Mouse (Mus musculus): ENCODE measurements at regions not wholly inside any gene's neighbourhood (a gene's known extent, or its start where the extent isn't known, plus 50 kb on each side); places are given as distances from the start of the nearest gene placed in this dataset.

GRCm38 (mm10) chr10:37907731-37908130, 769.0 kb upstream of the Marcks start:
- no peaks in the 10 kb centered on the region for H3K27me3 ChIP-seq (replicated peaks; ENCODE audit: control insufficient read depth, insufficient read depth, low read length)
- H3K27ac ChIP-seq (ENCODE audit: low read depth, low read length), result no peak overlapping the region
- H3K9ac ChIP-seq (ENCODE audit: low read depth, low read length), result no peak overlapping the region
- peak; percentile 87 for ATAC-seq
- H3K4me3 ChIP-seq (ENCODE audit: low read length), result no peak overlapping the region
- no peaks in the 10 kb centered on the region for H3K4me1 ChIP-seq (ENCODE audit: control insufficient read depth, insufficient read depth, low read depth, low read length)
- no peak overlapping the region for H3K4me2 ChIP-seq (ENCODE audit: low read length)
- WGBS, result 20% methylated on average over 1 of the region's 1 CpGs
- no peaks in the 10 kb centered on the region for H3K9me3 ChIP-seq (ENCODE audit: control insufficient read depth, low read length)
- H3K36me3 ChIP-seq (ENCODE audit: control insufficient read depth, insufficient read depth, low read length), result no peaks in the 10 kb centered on the region

GRCm38 (mm10) chr10:37887961-37888360, 749.2 kb upstream of the Marcks start:
- no peaks in the 10 kb centered on the region for H3K27me3 ChIP-seq (replicated peaks; ENCODE audit: control insufficient read depth, insufficient read depth, low read length)
- H3K9me3 ChIP-seq (ENCODE audit: control insufficient read depth, low read length), result no peaks in the 10 kb centered on the region
- no peak overlapping the region for H3K4me2 ChIP-seq (ENCODE audit: low read length)
- no peaks in the 10 kb centered on the region for H3K4me1 ChIP-seq (ENCODE audit: control insufficient read depth, insufficient read depth, low read depth, low read length)
- H3K36me3 ChIP-seq (ENCODE audit: control insufficient read depth, insufficient read depth, low read length), result no peaks in the 10 kb centered on the region
- H3K9ac ChIP-seq (ENCODE audit: low read depth, low read length), result no peak overlapping the region
- H3K27ac ChIP-seq (ENCODE audit: low read depth, low read length), result no peak overlapping the region
- WGBS, result 81% methylated on average over 1 of the region's 1 CpGs
- H3K4me3 ChIP-seq (ENCODE audit: low read length), result no peak overlapping the region
- ATAC-seq, result no peak

GRCm38 (mm10) chr10:37880841-37881240, 742.1 kb upstream of the Marcks start:
- H3K9me3 ChIP-seq (ENCODE audit: control insufficient read depth, low read length), result no peaks in the 10 kb centered on the region
- WGBS, result 85% methylated on average over 5 of the region's 5 CpGs
- ATAC-seq, result no peak
- no peak overlapping the region for H3K27ac ChIP-seq (ENCODE audit: low read depth, low read length)
- no peaks in the 10 kb centered on the region for H3K4me1 ChIP-seq (ENCODE audit: control insufficient read depth, insufficient read depth, low read depth, low read length)
- no peaks in the 10 kb centered on the region for H3K27me3 ChIP-seq (replicated peaks; ENCODE audit: control insufficient read depth, insufficient read depth, low read length)
- no peak overlapping the region for H3K9ac ChIP-seq (ENCODE audit: low read depth, low read length)
- H3K4me2 ChIP-seq (ENCODE audit: low read length), result no peak overlapping the region
- no peak overlapping the region for H3K4me3 ChIP-seq (ENCODE audit: low read length)
- H3K36me3 ChIP-seq (ENCODE audit: control insufficient read depth, insufficient read depth, low read length), result no peaks in the 10 kb centered on the region

- WGBS, result 85% methylated on average over 2 of the region's 2 CpGs
- Histone ChIP-seq H3K9me3 (ENCODE audit: control insufficient read depth, low read length) (no peaks in the 10 kb centered on the region), H3K27me3 (replicated peaks; ENCODE audit: control insufficient read depth, insufficient read depth, low read length) (no peaks in the 10 kb centered on the region), H3K4me1 (ENCODE audit: control insufficient read depth, insufficient read depth, low read depth, low read length) (no peaks in the 10 kb centered on the region), H3K4me3 (ENCODE audit: low read length) (no peak overlapping the region), H3K27ac (ENCODE audit: low read depth, low read length) (no peak overlapping the region), H3K36me3 (ENCODE audit: control insufficient read depth, insufficient read depth, low read length) (no peaks in the 10 kb centered on the region), H3K9ac (ENCODE audit: low read depth, low read length) (no peak overlapping the region), H3K4me2 (ENCODE audit: low read length) (no peak overlapping the region)
- ATAC-seq, result no peak
Measured at GRCm38 (mm10) chr10:37873925-37874324, 735.2 kb upstream of the Marcks start.

GRCm38 (mm10) chr10:37861001-37861400, 722.3 kb upstream of the Marcks start:
- no peaks in the 10 kb centered on the region for H3K36me3 ChIP-seq (ENCODE audit: control insufficient read depth, insufficient read depth, low read length)
- H3K4me2 ChIP-seq (ENCODE audit: low read length), result no peak overlapping the region
- H3K27me3 ChIP-seq (replicated peaks; ENCODE audit: control insufficient read depth, insufficient read depth, low read length), result no peaks in the 10 kb centered on the region
- H3K4me1 ChIP-seq (ENCODE audit: control insufficient read depth, insufficient read depth, low read depth, low read length), result no peaks in the 10 kb centered on the region
- ATAC-seq, result no peak
- whole genome bisulfite sequencing, result 63% methylated on average over 4 of the region's 4 CpGs
- no peak overlapping the region for H3K4me3 ChIP-seq (ENCODE audit: low read length)
- no peak overlapping the region for H3K27ac ChIP-seq (ENCODE audit: low read depth, low read length)
- H3K9ac ChIP-seq (ENCODE audit: low read depth, low read length), result no peak overlapping the region
- no peaks in the 10 kb centered on the region for H3K9me3 ChIP-seq (ENCODE audit: control insufficient read depth, low read length)

GRCm38 (mm10) chr10:37849291-37849846, 710.6 kb upstream of the Marcks start:
- no peak for ATAC-seq
- H3K27me3 ChIP-seq (replicated peaks; ENCODE audit: control insufficient read depth, insufficient read depth, low read length), result no peaks in the 10 kb centered on the region
- no peaks in the 10 kb centered on the region for H3K36me3 ChIP-seq (ENCODE audit: control insufficient read depth, insufficient read depth, low read length)
- 73% methylated on average over 1 of the region's 1 CpGs for WGBS
- H3K9me3 ChIP-seq (ENCODE audit: control insufficient read depth, low read length), result 0 out of 2 replicates have a peak, but pooled peaks cover 2% of the 10 kb centered on the region
- no peak overlapping the region for H3K27ac ChIP-seq (ENCODE audit: low read depth, low read length)
- no peaks in the 10 kb centered on the region for H3K4me1 ChIP-seq (ENCODE audit: control insufficient read depth, insufficient read depth, low read depth, low read length)
- H3K4me2 ChIP-seq (ENCODE audit: low read length), result no peak overlapping the region
- H3K4me3 ChIP-seq (ENCODE audit: low read length), result no peak overlapping the region
- no peak overlapping the region for H3K9ac ChIP-seq (ENCODE audit: low read depth, low read length)

- H3K4me3 ChIP-seq (ENCODE audit: low read length), result no peak overlapping the region
- no peaks in the 10 kb centered on the region for H3K4me1 ChIP-seq (ENCODE audit: control insufficient read depth, insufficient read depth, low read depth, low read length)
- H3K9ac ChIP-seq (ENCODE audit: low read depth, low read length), result no peak overlapping the region
- no peak overlapping the region for H3K27ac ChIP-seq (ENCODE audit: low read depth, low read length)
- no peak for ATAC-seq
- no peak overlapping the region for H3K4me2 ChIP-seq (ENCODE audit: low read length)
- 14% methylated on average over 5 of the region's 5 CpGs for WGBS
- no peaks in the 10 kb centered on the region for H3K36me3 ChIP-seq (ENCODE audit: control insufficient read depth, insufficient read depth, low read length)
- no peaks in the 10 kb centered on the region for H3K27me3 ChIP-seq (replicated peaks; ENCODE audit: control insufficient read depth, insufficient read depth, low read length)
- H3K9me3 ChIP-seq (ENCODE audit: control insufficient read depth, low read length), result no peaks in the 10 kb centered on the region
Measured at GRCm38 (mm10) chr10:37842820-37843219, 704.1 kb upstream of the Marcks start.

GRCm38 (mm10) chr10:37841842-37842241, 703.1 kb upstream of the Marcks start:
- WGBS, result 36% methylated on average over 2 of the region's 2 CpGs
- ATAC-seq, result no peak
- Histone ChIP-seq H3K4me3 (ENCODE audit: low read length) (no peak overlapping the region), H3K9me3 (ENCODE audit: control insufficient read depth, low read length) (no peaks in the 10 kb centered on the region), H3K36me3 (ENCODE audit: control insufficient read depth, insufficient read depth, low read length) (no peaks in the 10 kb centered on the region), H3K27me3 (replicated peaks; ENCODE audit: control insufficient read depth, insufficient read depth, low read length) (no peaks in the 10 kb centered on the region), H3K4me2 (ENCODE audit: low read length) (no peak overlapping the region), H3K27ac (ENCODE audit: low read depth, low read length) (no peak overlapping the region), H3K9ac (ENCODE audit: low read depth, low read length) (no peak overlapping the region), H3K4me1 (ENCODE audit: control insufficient read depth, insufficient read depth, low read depth, low read length) (no peaks in the 10 kb centered on the region)

GRCm38 (mm10) chr10:37837721-37838120, 699.0 kb upstream of the Marcks start:
- no peaks in the 10 kb centered on the region for H3K27me3 ChIP-seq (replicated peaks; ENCODE audit: control insufficient read depth, insufficient read depth, low read length)
- H3K36me3 ChIP-seq (ENCODE audit: control insufficient read depth, insufficient read depth, low read length), result no peaks in the 10 kb centered on the region
- H3K9ac ChIP-seq (ENCODE audit: low read depth, low read length), result no peak overlapping the region
- H3K4me3 ChIP-seq (ENCODE audit: low read length), result no peak overlapping the region
- 78% methylated on average over 2 of the region's 2 CpGs for WGBS
- no peaks in the 10 kb centered on the region for H3K9me3 ChIP-seq (ENCODE audit: control insufficient read depth, low read length)
- no peak for ATAC-seq
- H3K4me2 ChIP-seq (ENCODE audit: low read length), result no peak overlapping the region
- no peak overlapping the region for H3K27ac ChIP-seq (ENCODE audit: low read depth, low read length)
- H3K4me1 ChIP-seq (ENCODE audit: control insufficient read depth, insufficient read depth, low read depth, low read length), result no peaks in the 10 kb centered on the region

GRCm38 (mm10) chr10:37813026-37813425, 674.3 kb upstream of the Marcks start:
- Histone ChIP-seq H3K36me3 (ENCODE audit: control insufficient read depth, insufficient read depth, low read length) (no peaks in the 10 kb centered on the region), H3K4me3 (ENCODE audit: low read length) (no peak overlapping the region), H3K4me1 (ENCODE audit: control insufficient read depth, insufficient read depth, low read depth, low read length) (no peaks in the 10 kb centered on the region; the same call in 1 of the 2 replicates), H3K27ac (ENCODE audit: low read depth, low read length) (peak overlapping the region; percentile 23; the same call in 1 of the 2 replicates), H3K27me3 (replicated peaks; ENCODE audit: control insufficient read depth, insufficient read depth, low read length) (no peaks in the 10 kb centered on the region), H3K9me3 (ENCODE audit: control insufficient read depth, low read length) (no peaks in the 10 kb centered on the region), H3K4me2 (ENCODE audit: low read length) (no peak overlapping the region), H3K9ac (ENCODE audit: low read depth, low read length) (no peak overlapping the region)
- no peak for ATAC-seq
- WGBS, result 30% methylated on average over 2 of the region's 2 CpGs
